Mouse (Mus musculus) bone marrow macrophage, adult 2 months (primary cell): ENCODE data around the gene Becn1. TPM values are rescaled to one million over a fixed set of nuclear protein-coding genes. Genes with fewer than 3 reads are reported as not detected.

ENCODE experiments used
- H3K27ac ChIP-seq: 2 replicates; pipeline ENCODE4 v1.5.1; 2012; ENCODE audit warnings: low read depth, low read length; ENCODE audit not compliant: insufficient read depth
- H3K4me1 ChIP-seq: 2 replicates; pipeline ENCODE4 v1.6.1; 2012; ENCODE audit warnings: low read length; ENCODE audit not compliant: control insufficient read depth, insufficient read depth
- H3K4me3 ChIP-seq: 2 replicates; pipeline ENCODE4 v1.5.1; 2012; ENCODE audit warnings: mild to moderate bottlenecking, low read length, moderate library complexity; ENCODE audit not compliant: insufficient read depth
- CTCF ChIP-seq: IDR thresholded peaks from 2 replicates; pipeline ENCODE4 v1.5.1; 2012; ENCODE audit warnings: low read depth, mild to moderate bottlenecking, low read length, moderate library complexity
- POLR2A ChIP-seq: IDR thresholded peaks from 2 replicates; pipeline ENCODE4 v1.6.1; 2012; ENCODE audit warnings: mild to moderate bottlenecking, low read depth, low read length, borderline replicate concordance
- polyA plus RNA-seq: library from polyadenylated mRNA; stranded (reverse); fragments of >200 nt; gene quantifications from 2 replicates; pipeline ENCODE4 v1.2.4, GENCODE M21; 2012; ENCODE audit not compliant: missing spikeins, insufficient read depth, insufficient read length

Becn1 gene
- polyA plus RNA-seq, 1 experiment, result 80.1 TPM

- H3K4me3 ChIP-seq, result no peak overlapping the region
- peaks cover 18% of the 10 kb centered on the region for H3K4me1 ChIP-seq
- TF ChIP-seq CTCF, result no peak
- no peak for TF ChIP-seq POLR2A
- no peak overlapping the region for H3K27ac ChIP-seq
Measured at GRCm38 (mm10) chr11:101275309-101275708, 26.8 kb downstream of the Becn1 start.

DNA sequence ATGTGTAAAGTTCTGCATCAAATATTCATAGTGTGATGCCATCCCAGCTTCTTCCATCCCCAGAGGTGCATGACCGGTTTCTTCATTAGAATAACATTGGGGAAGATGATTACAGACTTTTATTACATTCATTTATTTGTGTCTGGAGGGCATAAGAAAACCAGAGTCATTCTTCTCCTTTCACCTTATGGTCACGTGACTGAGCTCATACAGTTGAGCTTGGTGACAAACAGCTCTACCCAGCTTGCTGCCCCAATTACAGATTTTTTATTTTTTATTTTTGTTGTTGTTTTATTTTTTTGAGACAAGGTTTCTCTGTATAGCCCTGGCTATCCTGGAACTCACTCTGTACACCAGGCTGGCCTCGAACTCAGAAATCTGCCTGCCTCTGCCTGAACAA lies 29.6 kb downstream of the Becn1 start:
- no peak overlapping the region for H3K4me3 ChIP-seq
- H3K4me1 ChIP-seq, result peaks cover 9% of the 10 kb centered on the region
- H3K27ac ChIP-seq, result no peak overlapping the region
- no peak for TF ChIP-seq CTCF
- TF ChIP-seq POLR2A, result no peak

DNA sequence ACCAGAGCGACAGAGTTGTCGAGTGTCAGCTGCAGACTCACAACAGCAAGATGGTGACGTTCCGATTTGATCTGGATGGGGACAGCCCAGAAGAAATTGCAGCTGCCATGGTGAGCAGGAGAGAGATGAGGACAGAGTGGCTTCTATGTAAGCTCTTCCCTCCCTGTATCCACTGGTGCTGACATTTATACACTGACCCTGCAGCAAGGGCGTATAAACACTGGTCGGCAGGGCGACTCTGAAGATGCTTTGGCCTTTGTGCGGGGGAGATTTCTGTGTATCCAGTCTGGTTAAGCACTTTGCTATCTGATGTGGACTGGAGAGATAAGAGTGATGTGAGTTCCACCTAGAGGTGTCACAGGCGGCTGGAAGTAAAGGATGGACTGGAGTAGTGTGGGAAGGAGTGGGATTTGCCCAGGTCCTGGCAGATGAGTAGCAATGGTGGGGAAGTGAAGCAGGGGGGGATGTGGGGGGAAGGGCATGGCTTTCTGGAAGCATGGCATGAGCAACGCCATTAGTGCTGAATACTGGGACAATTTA lies 32.4 kb downstream of the Becn1 start:
- Histone ChIP-seq H3K4me3 (no peak overlapping the region), H3K4me1 (no peaks in the 10 kb centered on the region), H3K27ac (no peak overlapping the region)
- TF ChIP-seq POLR2A, result no peak

GRCm38 (mm10) chr11:101265906-101266305 lies 36.2 kb downstream of the Becn1 start:
- Histone ChIP-seq H3K4me1 (no peaks in the 10 kb centered on the region), H3K4me3 (no peak overlapping the region), H3K27ac (no peak overlapping the region)
- TF ChIP-seq POLR2A (no peak), CTCF (no peak)

DNA sequence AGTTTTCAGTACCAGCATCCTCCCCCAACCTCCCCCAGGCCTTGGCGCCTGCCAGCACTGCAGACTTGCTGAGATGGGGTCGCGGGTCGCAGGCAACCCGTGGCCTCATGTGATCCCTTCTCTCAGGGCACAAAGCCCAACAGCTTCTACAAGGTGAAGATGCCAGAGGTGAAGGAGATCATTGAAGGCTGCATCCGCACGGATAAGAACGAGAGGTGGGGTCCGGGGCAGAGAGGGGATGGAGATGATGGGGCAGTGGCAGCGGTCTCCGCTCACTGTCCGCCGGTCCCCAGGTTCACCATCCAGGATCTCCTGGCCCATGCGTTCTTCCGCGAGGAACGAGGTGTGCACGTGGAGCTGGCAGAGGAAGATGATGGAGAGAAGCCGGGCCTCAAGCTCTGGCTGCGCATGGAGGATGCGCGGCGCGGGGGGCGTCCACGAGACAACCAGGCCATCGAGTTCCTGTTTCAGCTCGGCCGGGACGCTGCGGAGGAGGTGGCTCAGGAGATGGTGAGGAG lies 37.1 kb downstream of the Becn1 start:
- Histone ChIP-seq H3K4me1 (no peaks in the 10 kb centered on the region), H3K4me3 (peak overlapping the region; percentile 14), H3K27ac (no peak overlapping the region)
- TF ChIP-seq POLR2A, result no peak
- no peak for TF ChIP-seq CTCF

DNA sequence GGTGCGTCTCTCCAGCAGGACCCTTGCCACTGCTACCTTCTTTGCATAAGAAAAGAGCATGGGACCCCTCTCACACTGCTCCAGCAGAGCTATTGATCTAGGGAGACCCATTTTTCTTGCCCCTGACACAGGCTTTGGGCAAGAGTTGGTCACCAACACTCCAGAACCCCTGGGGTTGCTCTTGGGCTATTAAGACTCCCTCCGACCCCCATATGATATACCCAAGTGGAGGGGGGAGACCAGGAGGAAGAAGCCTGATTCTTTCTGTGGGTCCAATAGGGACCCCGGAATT lies 38.2 kb downstream of the Becn1 start:
- Histone ChIP-seq H3K4me3 (no peak overlapping the region), H3K27ac (no peak overlapping the region), H3K4me1 (no peaks in the 10 kb centered on the region)
- TF ChIP-seq CTCF (no peak), POLR2A (no peak)

GRCm38 (mm10) chr11:101263138-101263988 lies 38.7 kb downstream of the Becn1 start:
- no peak for TF ChIP-seq CTCF
- TF ChIP-seq POLR2A, result no peak
- H3K4me1 ChIP-seq, result no peaks in the 10 kb centered on the region
- H3K4me3 ChIP-seq, result no peak overlapping the region
- no peak overlapping the region for H3K27ac ChIP-seq

GRCm38 (mm10) chr11:101262272-101262967 lies 39.7 kb downstream of the Becn1 start:
- no peak overlapping the region for H3K27ac ChIP-seq
- no peak overlapping the region for H3K4me3 ChIP-seq
- TF ChIP-seq POLR2A (no peak), CTCF (no peak)
- H3K4me1 ChIP-seq, result no peaks in the 10 kb centered on the region

DNA sequence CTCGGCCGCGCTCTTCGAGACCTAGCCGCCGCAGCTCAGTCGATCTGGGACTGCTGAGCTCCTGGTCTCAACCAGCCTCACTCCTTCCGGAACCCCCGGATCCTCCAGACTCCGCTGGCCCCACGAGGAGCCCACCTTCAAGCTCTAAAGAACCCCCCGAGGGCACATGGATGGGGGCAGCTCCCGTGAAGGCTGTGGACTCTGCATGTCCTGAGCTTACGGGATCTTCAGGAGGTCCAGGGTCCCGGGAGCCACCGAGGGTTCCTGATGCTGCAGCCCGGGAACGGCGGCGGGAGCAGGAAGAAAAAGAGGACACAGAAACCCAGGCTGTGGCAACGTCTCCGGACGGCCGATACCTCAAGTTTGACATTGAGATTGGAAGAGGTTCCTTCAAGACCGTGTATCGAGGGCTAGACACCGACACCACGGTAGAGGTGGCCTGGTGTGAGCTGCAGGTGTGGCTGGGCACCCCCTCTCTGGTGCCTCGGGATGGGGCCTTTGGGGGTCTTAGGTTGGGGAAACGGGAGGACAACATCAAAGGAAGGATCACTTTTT lies 41.2 kb downstream of the Becn1 start:
- no peaks in the 10 kb centered on the region for H3K4me1 ChIP-seq

More for the DNA sequence above, 41.2 kb downstream of the Becn1 start:
- no peak for TF ChIP-seq POLR2A
- TF ChIP-seq CTCF, result no peak
- no peak overlapping the region for H3K27ac ChIP-seq
- H3K4me3 ChIP-seq, result peak overlapping the region; percentile 58
